Comparison of ENCODE assay signal across 23 mouse cellular contexts in the genomic region with DNA sequence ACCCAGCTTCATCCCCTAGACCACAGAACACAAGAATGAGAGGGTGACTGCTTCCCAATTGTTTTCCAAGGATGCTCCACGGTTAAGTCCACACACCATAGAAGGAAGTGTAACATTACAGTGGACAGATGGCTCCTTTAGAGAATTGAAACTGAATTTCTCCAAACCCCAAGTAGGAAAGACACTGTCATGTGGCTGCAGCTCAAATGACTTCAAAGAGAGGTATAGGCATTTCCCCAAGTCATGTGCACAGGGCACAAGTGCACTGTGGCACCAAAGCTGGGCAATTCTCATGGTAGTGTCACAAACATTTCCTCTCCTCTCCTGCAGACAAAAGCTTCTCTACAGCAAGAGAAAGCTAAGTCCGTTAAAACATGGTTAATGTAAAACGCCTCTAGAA.
"Had no signal": no experiment of that assay in that cellular context is flagged by ENCODE, and none has a peak within 500 bp of the region (broad histone marks: within the 10 kb centered on the region; RNA-seq: fewer than 3 reads in every experiment).

No protein-coding gene starts in this region.

- H3K4me2 ChIP-seq: limb, embryonic 12.5 days; limb, embryonic 15.5 days; liver, embryonic 11.5 days; lung, embryonic 14.5 days; midbrain, embryonic 13.5 days had no signal

- H3K4me1 ChIP-seq: limb, embryonic 15.5 days; megakaryocyte, embryonic 14.5 days had no signal

- H3K27me3 ChIP-seq: limb, embryonic 12.5 days; limb, embryonic 15.5 days had no signal

- H3K36me3 ChIP-seq: limb, embryonic 12.5 days; limb, embryonic 15.5 days; midbrain, embryonic 10.5 days; midbrain, embryonic 13.5 days had no signal

- ATAC-seq: liver, postnatal 0 days; lung, postnatal 0 days; midbrain, embryonic 13.5 days; midbrain, embryonic 16.5 days had no signal

- DNase-seq: kidney, adult 18-20 months; kidney, adult 9 months; kidney, postnatal 14 days; kidney, postnatal 4 days; layer of hippocampus, postnatal 36 days; liver, postnatal 0 days; lung, embryonic 14.5 days; lung, postnatal 36 days; thymus, adult 2 months; thymus, postnatal 14 days had no signal

- H3K9me3 ChIP-seq: limb, embryonic 12.5 days; limb, embryonic 15.5 days; megakaryocyte, embryonic 14.5 days; midbrain, embryonic 10.5 days; midbrain, embryonic 13.5 days had no signal

- H3K27ac ChIP-seq: layer of hippocampus, adult 2 months; left cerebral cortex, adult 2 months; limb, embryonic 12.5 days; limb, embryonic 15.5 days; liver, embryonic 14.5 days; midbrain, embryonic 10.5 days; midbrain, embryonic 13.5 days; stomach, postnatal 0 days had no signal

- H3K9ac ChIP-seq: limb, embryonic 12.5 days; limb, embryonic 15.5 days; liver, embryonic 14.5 days; liver, postnatal 0 days; lung, embryonic 14.5 days; midbrain, embryonic 13.5 days had no signal

- H3K4me3 ChIP-seq: layer of hippocampus, adult 2 months; left cerebral cortex, adult 2 months; limb, embryonic 12.5 days; limb, embryonic 15.5 days; megakaryocyte, embryonic 14.5 days; midbrain, embryonic 10.5 days; midbrain, embryonic 13.5 days; myocyte had no signal
